Mouse (Mus musculus) lung, adult 2 months (tissue): ENCODE measurements at regions not wholly inside any gene's neighbourhood (a gene's known extent, or its start where the extent isn't known, plus 50 kb on each side); places are given as distances from the start of the nearest gene placed in this dataset.

Source experiments
- DNase-seq: peaks from one replicate; pipeline ENCODE4 v3.0.0; 2022
- H3K4me1 ChIP-seq: fragments of 200-500 bp; 2 replicates; pipeline ENCODE4 v1.6.1; 2011; ENCODE audit warnings: low read length; ENCODE audit not compliant: control insufficient read depth, insufficient read depth
- H3K4me3 ChIP-seq: fragments of 200-500 bp; replicated peaks from 2 replicates; pipeline ENCODE3; 2011; ENCODE audit warnings: low read depth, mild to moderate bottlenecking, control low read depth, low read length; ENCODE audit errors: extremely low read depth
- CTCF ChIP-seq: fragments of 200-500 bp; IDR thresholded peaks from 2 replicates; pipeline ENCODE4 v1.5.1; 2011; ENCODE audit warnings: mild to moderate bottlenecking, low read length, control low read depth; ENCODE audit not compliant: insufficient read depth
- POLR2A ChIP-seq: fragments of 200-500 bp; IDR thresholded peaks from 2 replicates; pipeline ENCODE4 v1.6.1; 2011; ENCODE audit warnings: low read depth, mild to moderate bottlenecking, control low read depth, low read length, borderline replicate concordance; ENCODE audit errors: extremely low read depth
- WGBS: fragments of 180-500 bp; shearing (Covaris S2); methylation state at CpG from one replicate; pipeline ENCODE4 v1.1.7; 2018; 5-methylcytosine and 5-hydroxymethylcytosine counted together

GRCm38 (mm10) chr9:6617155-6617554 is 347.5 kb upstream of the Ddi1 start:
- no peak for DNase-seq
- TF ChIP-seq POLR2A (no peak), CTCF (no peak)
- Histone ChIP-seq H3K4me1 (no peaks in the 10 kb centered on the region), H3K4me3 (no peak overlapping the region)
- 79% methylated on average over 2 of the region's 2 CpGs for WGBS

GRCm38 (mm10) chr9:6609284-6609627 is 339.6 kb upstream of the Ddi1 start:
- no peak for TF ChIP-seq POLR2A
- no peak for TF ChIP-seq CTCF
- Histone ChIP-seq H3K4me3 (no peak overlapping the region), H3K4me1 (no peaks in the 10 kb centered on the region)
- DNase-seq: no peak
- WGBS: 80% methylated on average over 1 of the region's 1 CpGs

GRCm38 (mm10) chr9:6608428-6609283 is 339.0 kb upstream of the Ddi1 start:
- 59% methylated on average over 5 of the region's 5 CpGs for whole genome bisulfite sequencing
- H3K4me3 ChIP-seq: no peak overlapping the region
- TF ChIP-seq CTCF: no peak
- no peak for TF ChIP-seq POLR2A
- H3K4me1 ChIP-seq: no peaks in the 10 kb centered on the region
- no peak for DNase-seq
